Mouse (Mus musculus): Measurements from ENCODE around the gene Tmem273.

Gene Tmem273

DNA sequence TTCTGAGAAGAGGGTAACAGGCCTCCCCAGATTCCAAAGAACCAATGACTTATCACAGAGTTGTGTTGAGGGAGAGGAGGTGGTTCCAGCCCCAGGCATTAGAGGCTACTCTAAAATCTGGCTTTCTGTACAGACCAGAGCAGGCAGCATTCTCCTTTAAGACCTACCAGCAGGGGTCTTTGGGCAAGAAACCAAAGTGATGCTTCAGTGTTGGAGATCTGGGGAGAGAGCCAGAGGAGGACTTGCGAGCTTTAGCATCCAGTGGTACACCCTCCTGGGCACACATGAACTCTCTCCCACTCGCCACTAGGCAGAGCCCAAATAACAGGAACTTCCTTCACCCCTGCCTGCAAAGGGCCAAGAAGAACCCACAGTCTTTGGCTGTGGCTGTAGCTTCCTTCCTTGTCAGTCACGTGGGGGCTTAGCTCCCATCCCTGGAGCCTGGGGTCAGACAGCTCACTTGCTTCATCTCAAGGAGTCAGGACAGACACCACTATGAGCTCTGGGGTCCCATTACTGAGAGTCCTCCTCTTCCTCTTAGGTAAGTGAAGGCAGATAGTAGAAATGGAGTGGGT is at the start of gene Tmem273:
Tmem273 (plus strand) TSS at position 408 of the 575 bp plus-strand sequence.
- in situ Hi-C loops (cut with MboI, MseI) = no loop called here

DNA sequence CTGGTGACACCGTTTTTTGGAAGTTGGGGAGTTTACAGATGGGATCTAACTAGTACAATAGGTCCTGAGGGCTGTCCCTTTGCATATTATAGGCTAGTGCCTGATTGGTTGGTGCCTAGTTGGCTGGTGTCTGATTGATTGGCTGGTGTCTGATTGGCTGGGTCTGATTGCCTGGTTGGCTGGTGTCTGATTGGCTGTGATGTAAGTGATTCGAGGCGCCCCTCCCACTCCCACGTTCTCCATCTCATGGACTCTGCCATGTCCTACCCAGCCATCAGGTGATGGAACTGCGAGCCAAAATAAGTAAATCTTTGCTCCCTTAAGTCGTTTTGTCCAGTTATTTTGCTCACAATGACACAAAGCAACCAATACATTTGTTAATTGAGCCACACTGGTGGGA is 49.2 kb upstream of the Tmem273 start:
- in situ Hi-C loops (cut with MboI, MseI) = no loop called here

DNA sequence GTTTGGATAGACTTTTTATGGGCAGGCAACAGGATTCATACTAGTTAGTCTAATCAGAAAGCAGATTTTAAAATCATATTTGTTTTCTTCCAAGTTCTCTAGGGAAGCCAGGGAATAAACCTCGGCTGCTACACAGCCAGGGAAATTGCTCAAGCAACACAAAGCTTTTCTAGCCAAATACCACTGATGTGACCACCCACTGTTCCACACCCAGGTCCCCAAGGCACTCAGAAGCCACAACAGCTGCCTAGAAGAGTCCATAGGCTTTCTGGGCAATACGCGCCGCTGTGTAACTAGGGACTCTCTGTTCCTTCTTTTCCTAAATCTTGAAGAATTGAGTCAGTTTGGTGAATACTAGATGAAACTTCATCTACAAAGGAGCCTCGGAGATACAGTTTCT is 47.2 kb upstream of the Tmem273 start:
- in situ Hi-C loops (cut with MboI, MseI) = no loop called here

DNA sequence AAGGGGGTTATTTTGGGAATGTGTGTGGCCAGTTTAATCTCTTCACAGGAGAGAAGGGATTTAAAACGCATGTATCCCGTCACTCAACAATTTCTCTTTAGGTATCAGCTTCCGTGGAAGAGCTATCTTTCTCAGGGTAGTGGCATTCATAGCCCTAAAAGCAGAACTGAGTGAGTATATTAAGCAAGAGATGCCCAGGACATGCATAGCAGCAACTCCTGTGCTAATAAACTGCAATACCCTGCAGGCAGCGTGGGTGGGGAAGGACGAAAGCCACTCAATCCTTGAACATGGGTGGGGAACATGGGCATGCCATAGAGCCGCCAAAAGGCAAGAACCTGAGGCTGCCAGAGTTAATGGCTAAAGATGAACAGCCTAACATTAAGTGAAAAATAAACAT is 37.2 kb upstream of the Tmem273 start:
- in situ Hi-C loops (cut with MboI, MseI) = no loop called here

DNA sequence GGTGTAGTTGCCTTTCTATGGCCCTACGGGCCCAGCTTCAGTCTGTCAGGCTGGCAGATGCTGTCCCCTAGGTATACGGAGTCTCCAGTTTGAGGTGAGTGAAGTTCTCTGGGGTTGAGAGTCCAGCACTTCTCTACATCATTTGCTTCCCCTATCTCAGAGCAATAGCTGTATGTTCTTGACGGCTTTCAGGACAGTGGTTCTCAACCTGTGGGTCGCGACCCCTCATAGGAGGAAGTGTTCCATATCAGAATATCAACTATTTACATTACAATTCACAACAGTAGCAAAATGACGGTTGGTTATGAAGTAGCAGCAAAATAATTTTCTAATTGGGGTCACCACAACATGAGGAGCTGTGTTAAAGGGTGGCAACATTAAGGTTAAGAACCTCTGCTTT is 35.0 kb upstream of the Tmem273 start:
- in situ Hi-C loops (cut with MboI, MseI) = no loop called here

DNA sequence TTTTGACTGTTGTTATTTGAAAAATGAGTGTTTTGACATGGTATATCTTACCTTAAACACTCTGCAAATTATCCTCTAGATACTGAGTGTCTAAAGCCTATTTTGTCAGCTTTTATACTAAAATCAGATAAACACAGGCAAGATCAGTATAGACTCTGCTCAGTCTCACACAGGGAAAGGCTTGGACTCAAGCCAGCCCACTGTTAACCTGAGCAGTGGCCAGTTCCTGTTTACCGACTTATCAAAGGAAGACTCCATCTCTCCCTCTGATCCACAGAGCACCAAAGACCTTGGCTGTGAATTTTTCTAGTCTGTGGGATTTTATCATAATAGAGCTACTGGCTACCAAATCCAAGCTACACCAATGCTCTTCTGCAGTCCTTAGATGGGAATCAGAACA is 31.5 kb upstream of the Tmem273 start:
- in situ Hi-C loops (cut with MboI, MseI) = no loop called here

DNA sequence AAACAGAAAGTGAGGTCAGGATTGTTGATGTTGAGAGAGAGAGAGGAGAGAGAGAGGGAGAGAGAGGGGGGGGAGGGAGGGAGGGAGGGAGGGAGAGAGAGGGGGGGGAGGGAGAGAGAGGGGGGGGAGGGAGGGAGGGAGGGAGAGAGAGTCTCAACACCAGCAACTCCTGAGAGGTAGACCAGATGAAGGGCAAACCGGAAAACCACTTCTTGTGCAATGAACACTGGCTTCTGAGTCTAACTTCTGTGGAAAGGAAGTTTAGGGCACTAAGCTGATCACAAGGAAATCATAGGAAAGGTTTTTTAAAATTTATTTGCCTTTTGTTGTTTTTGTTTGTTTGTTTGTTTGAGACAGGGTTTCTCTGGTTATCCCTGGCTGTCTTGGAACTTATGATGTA is 23.6 kb upstream of the Tmem273 start:
- in situ Hi-C loops (cut with MboI, MseI) = no loop called here

DNA sequence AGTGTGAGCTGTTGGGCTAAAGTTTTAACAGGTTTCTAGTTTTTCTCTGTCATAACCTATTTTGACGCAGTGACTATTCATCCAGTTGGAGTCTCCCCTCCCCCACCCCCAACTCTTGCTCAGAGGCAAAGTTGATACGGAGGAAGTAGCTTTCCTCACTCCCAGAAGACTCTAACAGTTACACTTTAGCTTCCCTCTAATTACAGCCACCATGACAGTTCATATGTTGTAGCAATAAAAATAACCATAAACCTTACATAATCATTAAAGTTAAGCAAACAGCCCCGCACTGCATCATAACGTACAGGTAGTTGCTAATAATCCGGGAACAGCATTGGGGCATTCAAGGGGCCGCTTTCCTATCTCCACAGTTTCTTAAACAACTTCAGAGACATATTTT is 15.2 kb upstream of the Tmem273 start:
- in situ Hi-C loops (cut with MboI, MseI) = no loop called here

DNA sequence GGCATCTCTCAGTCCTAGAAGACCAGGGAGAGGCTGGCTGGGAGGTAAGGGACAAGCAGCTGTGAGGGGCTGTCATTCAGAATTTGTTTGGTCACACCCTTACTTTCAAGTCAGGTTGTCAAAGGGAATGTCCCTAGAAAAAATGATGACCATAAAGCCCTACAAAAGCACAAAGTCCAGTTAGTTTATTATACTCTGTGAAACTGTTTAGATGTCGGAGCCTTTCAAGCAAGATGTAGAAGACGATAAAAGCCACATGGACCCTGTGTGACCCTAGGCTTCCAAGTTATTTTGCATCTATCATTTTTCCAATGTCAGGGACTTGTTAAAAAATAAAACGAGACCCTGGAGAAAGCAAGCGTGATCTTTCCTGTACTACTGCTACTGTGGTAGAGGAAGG is 13.7 kb upstream of the Tmem273 start:
- in situ Hi-C loops (cut with MboI, MseI) = no loop called here

DNA sequence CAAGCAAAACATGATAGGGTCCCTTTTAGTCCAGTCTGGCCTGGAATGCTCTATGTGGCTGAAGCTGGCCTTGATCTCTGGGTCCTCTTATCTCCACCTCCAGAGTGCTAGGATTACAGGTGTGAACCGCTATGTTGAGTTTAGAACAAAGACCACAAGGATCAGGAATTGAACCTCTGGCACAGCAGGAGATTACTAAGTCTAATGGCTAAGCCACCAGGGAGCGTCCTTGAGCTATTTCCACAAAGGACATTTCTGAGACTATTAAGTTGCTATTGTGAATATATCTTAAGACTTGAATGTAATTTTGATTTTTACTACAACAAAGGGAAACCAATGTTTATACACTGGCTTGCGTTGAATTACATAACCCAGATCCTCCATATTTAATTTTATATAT is 13.0 kb upstream of the Tmem273 start:
- in situ Hi-C loops (cut with MboI, MseI) = no loop called here

DNA sequence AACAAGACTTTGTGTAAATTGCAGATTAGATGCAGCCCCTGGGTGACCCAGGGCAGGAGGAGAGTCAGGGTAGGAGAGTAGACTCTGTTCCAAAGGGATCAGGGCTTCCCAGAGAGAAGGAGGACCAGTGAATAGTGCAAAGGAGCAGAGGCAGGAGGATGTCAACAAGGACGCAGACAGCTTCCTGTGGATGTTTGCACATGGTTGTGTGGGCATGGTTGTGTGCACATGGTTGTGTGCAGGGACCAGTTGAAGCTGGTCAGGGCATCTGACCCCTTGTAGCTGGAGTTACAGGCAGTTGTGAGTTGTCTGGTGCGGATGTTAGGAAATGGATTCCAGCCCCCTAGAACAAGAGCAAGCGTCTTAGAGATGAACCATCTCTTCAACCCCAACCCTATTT is 12.3 kb upstream of the Tmem273 start:
- in situ Hi-C loops (cut with MboI, MseI) = no loop called here

DNA sequence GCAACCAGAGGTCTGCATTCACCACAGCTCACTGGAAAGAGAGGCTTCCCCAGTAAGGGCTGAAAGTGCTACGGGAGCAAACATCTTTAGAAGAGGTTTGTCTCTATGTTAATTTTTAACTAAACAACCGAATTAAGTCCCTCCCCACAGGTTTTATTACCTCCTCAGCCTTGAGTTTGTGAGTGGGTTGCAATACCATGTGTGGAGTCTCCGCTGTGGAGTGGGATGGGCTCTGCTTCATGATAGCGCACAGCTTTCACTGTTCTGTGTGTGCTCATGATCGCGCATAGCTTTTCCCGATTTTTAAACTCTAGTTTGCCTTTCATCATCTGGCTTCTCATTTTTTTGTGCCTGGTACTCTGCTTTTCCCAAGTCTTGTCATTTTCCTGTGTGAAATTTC is 9.7 kb upstream of the Tmem273 start:
- in situ Hi-C loops (cut with MboI, MseI) = no loop called here

DNA sequence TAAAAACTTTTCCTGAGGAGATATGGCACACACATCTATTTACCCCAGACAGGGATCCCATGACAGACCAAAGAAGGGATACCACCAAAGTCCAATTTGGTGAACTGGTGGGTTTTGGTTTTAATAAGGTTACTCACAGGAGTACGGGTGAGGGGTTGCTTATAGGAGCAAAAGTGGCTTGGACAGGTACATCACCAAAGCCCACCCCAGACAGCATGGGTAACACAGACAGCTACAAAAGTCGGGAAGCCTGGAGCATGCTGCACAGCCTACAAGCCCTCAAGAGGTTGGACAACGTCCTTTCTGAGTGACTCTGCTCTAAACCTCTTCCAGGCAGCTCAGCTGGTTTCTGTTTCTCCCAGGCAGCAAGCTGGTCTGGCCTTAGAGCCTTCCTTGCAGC is 7.4 kb upstream of the Tmem273 start:
- in situ Hi-C loops (cut with MboI, MseI) = no loop called here

DNA sequence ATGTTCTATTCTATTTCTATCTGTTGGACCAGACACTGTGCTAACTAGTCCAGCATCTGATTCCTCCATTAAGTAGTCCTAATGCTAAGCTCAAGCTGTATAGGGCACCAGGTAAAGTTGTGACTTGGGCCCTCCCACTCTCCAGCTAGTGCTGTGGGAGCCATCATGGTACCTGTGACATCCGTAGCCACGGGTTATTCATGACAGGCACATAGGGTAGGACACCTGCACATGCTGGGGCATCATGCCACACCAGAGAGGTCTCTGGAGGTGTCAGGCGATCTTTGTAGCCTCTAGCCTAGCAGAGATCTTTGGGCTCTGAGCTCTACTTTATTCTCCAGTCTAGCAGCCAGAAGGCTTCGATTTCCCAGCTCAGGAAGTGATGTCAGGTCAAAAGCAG is 2.9 kb upstream of the Tmem273 start:
- in situ Hi-C loops (cut with MboI, MseI) = no loop called here

DNA sequence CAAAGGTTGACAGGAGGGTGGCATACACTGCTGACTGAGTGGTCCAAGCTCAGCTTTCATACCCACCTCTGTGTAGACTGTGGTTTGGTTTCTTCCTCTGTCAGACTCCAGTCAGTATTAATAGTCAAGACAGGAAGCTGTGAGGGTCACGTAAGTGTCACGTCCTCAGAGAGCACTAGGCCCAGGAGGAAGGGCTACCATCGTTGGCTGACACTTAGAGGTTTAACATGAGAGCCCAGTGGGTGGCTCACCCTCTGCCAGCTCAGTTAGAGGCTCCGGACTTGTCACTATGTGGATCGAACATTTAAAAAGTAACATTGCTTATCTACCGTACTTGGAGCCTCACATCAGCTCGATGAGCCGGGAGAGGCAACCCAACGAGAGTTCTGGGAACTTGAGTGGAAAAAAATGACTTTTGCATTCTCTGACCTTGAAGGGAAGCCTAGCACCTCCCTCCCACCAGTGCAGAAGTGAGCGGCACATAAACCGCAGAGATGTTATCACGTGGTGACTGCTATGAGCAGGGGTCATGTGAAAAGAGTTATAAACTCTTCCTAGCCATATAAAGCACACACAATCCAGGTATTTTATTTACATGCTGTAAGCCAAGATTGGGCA is 1.5 kb upstream of the Tmem273 start:
- in situ Hi-C loops (cut with MboI, MseI) = no loop called here

DNA sequence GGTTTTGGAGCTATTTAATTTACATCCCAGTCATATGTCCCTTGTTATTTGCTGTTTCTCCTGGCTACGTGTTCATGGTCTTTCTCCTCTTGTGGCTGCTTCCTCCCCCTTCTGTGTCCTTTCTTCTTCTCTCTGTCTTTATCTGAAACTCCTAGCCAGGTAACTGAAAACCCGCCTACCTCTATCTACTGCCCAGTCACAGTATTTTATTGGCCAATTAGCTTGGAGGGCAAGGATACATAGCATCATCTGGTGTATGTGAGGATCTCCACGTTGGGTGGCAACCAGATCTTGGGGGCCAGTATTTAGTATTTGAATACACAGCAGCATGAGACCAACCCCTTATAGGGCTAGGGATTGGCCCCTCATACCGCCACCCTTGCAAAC is 1.0 kb upstream of the Tmem273 start:
- in situ Hi-C loops (cut with MboI, MseI) = no loop called here

DNA sequence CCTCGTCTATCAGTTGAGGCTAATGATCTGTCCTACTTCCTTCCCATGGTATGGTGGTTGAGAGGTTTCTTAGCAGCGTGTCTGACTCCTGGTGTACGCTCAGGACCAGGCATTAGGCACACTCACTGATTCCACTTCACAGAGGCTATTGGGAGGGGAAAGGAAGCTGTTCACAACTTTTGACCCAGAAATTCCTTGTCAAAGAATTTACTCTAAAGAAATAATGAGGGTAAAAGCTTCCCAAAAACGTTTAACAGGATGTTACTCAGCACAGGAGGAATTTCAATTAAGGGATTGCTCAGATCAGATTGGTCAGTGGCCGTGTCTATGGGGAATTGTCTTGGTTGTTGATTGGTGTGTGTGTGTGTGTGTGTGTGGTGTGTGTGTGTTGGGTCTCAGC is 1.9 kb downstream of the Tmem273 start:
- in situ Hi-C loops (cut with MboI, MseI) = no loop called here

DNA sequence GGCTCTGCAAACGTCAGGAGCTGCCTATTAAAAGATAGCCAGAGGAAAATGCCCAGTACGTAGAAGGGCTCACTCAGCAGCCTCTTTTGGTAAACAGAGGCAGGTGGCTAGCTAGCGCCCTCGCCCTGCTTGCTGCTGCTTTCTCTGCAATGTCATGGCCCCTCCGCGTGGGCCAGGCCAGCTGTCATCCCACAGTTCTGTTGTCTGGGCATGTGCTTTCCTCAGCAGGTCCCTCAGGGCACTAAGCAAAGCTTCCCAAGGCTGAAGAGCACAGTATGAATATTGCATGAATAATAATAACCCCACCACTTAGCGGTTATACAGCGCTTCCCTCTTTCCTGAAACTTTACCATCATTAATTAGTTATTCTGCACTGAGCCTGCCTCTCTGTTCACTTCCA is 10.6 kb downstream of the Tmem273 start:
- in situ Hi-C loops (cut with MboI, MseI) = no loop called here

DNA sequence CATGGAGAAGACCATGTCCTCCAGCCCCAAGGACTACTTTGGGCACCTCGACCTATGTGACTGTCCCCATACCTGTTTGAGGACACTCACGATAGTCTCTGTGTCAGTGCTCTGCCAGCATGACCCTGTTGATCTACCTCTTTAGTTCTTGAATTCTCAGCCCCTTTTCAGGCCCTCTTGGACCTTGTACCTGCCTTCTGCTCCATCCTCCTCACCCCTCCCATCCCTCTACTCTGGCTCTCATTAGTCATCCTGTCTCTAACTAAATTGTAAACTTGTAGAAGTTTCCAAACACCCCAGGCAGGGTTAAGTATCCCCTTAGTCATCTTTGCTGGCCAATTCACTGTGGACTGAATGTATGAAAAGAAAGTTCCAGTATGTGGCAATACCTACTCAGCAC is 12.0 kb downstream of the Tmem273 start:
- in situ Hi-C loops (cut with MboI, MseI) = no loop called here

DNA sequence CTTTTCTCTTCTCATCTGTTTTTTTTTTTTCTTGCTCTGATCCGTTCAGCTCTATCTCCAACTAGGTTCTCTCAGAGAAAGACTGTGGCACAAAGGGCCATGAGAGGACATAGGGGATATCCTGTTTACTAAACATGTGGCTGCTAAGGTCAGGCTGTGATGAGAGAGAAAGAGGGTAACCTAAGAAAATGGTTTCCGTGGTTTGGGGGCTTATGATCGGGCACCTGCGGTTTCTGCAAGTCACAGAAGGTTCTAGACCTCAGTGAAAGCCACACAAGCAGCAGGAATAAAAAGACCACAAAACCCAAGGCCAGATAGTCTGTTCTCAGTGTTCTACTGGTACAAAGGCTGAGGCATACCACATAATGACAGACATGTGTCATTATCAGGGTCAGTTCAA is 12.6 kb downstream of the Tmem273 start:
- in situ Hi-C loops (cut with MboI, MseI) = no loop called here

DNA sequence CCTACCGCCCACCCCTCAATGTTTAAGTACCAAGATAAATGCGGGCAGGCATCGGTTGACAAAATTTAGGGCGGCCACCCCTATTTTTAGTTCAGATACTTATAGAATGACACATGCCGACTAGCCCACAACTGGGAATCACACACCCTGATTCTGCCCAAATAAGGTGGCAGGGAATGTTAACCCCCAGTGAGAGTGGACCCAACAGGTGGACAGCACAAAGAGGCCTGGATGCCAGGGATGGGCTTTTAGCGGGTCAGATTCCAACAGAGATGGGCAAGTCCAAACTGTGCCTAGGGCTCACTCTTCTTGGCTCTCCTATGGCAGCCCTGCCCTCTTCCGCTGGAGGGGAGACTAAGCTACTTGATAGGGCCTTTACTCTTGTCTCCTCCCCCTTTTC is 14.3 kb downstream of the Tmem273 start:
- in situ Hi-C loops (cut with MboI, MseI) = no loop called here

DNA sequence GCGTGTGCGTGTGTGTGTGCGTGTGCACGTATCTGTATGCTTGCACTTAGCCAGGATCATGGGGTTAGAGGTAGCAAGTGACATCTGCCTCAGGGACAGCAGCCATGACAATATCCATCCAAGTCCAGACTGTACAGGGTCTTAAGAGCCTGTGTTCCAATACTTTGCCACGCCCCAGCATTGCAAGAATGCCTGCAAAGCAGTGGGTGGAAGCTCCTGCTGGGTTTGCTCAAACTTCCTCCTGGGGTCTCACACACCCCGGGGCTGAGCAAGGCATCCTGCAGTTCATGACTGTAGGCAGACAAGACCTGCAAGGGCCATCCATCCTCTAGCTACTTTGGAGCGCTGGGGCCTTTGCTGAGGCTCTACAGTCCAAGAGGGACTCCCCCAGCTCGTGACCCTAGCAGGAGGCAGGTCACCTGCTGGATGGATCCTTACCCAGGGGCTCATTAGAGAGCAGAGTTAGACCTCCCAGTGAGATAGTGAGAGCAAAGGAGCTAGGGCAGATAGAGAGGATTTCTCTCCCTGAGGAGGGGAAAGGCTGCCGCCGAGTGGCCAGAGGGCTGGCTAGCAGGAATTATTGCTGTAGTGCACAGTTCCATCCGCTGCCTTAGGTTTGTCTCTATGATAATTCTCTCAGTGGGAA is 15.4 kb downstream of the Tmem273 start:
- in situ Hi-C loops (cut with MboI, MseI) = no loop called here

DNA sequence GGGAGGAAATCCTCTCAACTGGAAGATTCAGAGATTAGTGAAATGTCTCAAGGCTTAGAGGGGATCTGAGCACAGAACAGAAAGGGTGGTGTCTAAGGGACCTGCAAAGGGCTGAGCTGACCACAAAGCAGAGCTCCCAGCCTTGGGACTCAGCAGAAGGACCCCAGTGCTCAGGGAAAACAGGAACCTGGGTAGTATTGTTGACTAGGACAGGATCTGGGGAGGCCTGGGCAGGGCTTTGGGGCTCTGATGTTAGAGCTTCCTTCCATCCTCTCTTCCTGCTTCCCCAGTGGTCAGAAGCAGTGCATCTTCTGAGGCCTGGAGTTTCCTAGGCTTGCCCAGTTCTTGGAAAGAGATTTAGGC is 15.9 kb downstream of the Tmem273 start:
- in situ Hi-C loops (cut with MboI, MseI) = no loop called here

DNA sequence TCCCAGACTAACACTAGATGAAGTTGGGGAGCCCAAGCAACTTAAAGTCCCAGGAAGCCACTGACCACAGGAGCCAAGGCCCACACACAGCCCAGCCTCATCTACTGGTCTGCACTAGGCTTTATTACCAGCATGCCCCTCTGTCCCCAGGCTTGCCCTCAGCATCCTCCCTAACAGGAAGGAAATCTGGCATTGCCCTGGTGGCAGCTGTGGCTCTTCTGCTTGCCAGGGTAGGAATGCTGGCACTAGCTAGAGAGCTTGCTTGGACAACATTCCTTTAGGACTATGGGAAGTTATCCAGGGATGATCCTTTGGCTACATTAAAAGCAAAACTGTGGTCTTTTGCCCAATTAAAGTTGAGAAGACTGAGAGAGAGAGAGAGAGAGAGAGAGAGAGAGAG is 24.3 kb downstream of the Tmem273 start:
- in situ Hi-C loops (cut with MboI, MseI) = no loop called here

Measured in T-helper 1 cell (primary cell).